Mouse (Mus musculus) ovary, postnatal 10 days (tissue): Measurements from ENCODE around the gene Rhbdf1.
A peak's percentile ranks its signal among the peaks of the same experiment; 100 is the strongest.

Experiments
- DNase-seq: peaks from one replicate; pipeline ENCODE4 v3.0.0; 2022; ENCODE audit warnings: low spot score

The Rhbdf1 gene

DNA sequence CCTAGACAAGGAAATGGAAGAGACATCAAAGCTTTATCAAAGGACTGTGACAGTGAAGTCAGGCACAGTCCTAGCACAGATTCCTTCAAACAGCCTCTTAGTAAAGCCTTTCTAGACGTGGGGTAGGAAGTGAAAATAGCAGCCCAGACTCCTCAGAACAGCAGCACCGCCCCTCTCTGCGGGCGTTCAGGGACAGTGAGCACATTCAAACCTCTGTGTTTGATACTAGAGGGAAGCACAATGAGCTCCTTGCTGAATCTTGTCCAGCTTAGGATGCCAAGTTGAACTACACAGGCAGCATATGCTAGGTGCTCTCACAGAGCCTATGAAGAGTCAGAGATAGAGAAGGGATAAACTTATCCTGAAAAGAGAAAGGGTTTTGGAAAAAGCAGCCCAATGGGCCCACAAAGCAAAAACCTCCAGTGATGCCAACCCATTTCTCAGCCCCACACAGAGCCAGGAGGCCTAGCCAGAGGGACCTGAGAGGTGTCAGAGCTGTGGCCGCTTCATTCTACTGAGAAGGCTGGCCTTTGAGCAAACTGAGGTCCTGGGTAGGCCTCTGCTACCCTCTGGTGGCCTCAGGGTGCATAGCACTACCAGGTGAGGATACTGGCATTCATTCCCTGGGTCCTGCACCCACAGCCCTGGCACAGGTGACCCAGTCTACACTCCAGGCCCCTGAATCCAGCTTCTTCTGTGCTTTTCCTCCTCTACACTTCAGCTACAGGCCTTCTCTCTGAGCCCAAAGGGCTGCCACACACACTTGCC lies 16.2 kb upstream of the Rhbdf1 start:
- no peak for DNase-seq

GRCm38 (mm10) chr11:32237411-32237795 lies 15.3 kb upstream of the Rhbdf1 start:
- DNase-seq: no peak

DNA sequence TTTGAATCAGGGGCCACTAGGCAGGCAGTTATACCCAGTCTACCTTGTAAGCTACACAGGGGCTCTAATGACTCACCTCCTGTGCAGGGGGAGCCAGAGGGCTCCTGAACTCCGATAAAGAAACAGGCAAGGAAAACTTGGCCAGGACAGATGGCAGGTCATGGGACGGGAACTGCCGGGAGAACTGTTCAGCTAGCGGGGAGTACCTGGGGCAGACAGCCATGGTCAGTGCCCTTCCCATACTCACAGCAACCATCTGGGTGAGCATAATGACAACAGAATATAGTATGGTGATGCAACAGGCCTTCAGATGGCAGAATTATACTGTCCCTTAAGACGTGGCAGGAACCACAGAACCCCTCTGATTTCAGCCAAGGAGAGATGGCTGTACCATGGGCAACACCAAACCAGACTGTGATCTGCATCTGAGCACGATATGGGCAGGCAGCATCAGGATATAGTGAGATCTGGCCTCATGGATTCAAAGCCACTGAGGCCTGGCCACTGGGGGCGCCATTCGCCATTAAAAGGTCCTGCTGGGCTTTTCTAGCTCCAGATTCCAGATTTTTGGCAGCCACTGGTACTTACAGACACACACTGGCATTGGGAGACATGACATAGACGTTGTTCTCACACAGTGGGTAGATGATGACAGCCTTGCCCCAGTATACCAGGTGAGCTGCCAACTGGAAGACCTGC lies 14.8 kb upstream of the Rhbdf1 start:
- DNase-seq: no peak

GRCm38 (mm10) chr11:32236132-32236531 lies 14.0 kb upstream of the Rhbdf1 start:
- no peak for DNase-seq

DNA sequence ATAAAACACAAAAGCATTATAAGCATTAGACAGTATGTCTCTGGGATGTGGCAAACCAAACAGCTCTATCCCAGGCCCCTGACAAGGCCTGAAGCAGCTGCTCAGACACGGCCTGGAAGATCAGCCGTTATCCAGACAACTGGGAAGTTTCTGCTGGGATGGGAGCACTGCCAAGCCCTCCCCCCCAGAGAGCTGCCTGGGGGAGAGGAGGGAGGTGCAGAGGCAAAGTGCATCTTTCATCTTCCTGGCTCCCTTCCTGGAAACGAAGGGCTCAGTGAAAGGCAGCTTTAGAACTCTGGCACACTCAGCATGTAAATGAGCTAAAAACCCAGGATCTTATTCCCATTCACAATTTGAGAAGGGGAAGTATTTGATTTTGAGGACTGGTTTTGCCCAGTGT lies 13.5 kb upstream of the Rhbdf1 start:
- DNase-seq: no peak

GRCm38 (mm10) chr11:32234816-32235485 lies 12.9 kb upstream of the Rhbdf1 start:
- DNase-seq: no peak

DNA sequence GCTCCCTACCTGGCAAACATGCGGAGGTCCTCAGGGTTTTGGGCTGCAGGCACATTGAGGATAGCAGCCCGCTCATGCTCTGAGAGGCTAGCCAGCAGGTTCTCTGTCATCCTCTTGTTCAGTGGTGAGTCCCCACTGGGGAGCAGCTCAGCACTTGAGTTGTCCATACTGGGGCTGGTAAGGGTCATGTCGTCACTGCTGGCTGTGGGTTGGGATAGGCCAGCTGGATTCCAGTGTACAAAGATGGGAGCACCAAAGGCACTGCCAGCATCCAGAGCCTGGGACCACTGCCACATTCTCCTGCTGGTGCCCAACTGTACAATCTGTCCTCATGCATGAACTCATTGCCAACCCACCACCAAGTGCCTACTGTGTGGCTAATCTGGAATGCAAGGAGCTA lies 11.8 kb upstream of the Rhbdf1 start:
- no peak for DNase-seq

- DNase-seq: no peak
These were observed 10.7 kb upstream of the Rhbdf1 start for GRCm38 (mm10) chr11:32232848-32233247.

DNA sequence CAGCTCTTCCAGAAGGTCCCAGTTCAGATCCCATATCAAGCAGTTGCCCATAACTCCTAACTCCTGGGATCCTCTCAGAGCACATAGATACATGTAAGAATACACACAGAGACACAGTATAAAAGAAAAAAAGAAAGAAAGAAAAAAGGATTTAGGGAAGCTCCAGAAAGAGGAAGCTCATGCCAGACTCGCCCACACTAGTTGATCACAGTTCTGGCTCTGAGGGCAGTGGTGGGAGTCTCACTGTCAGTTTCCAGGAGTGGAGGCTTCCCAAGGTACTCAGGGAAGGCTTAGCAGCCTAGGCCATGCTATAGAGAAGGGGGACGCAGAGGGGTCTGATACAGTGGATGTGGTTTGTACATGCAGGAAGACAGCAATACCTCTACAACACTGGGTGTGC lies 9.0 kb upstream of the Rhbdf1 start:
- DNase-seq: no peak

DNA sequence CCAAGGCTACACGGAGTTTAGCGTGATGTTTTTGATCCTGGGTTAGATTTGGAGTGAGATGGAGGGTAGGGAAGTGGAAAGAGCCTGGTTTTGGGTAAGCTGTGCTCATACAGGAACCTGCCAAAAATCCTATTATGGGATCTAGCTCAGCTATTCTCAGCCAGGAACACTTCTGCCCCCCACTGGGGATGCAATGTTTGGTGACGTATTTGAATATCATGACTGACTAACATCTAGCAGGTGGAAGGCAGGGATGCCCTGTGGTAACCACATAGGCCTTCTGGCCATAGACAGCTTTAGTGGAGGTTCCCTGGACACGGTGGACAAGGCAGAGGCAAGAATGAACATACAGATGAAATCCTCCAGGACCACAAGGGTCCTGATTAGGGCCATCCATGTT lies 8.1 kb upstream of the Rhbdf1 start:
- no peak for DNase-seq

DNA sequence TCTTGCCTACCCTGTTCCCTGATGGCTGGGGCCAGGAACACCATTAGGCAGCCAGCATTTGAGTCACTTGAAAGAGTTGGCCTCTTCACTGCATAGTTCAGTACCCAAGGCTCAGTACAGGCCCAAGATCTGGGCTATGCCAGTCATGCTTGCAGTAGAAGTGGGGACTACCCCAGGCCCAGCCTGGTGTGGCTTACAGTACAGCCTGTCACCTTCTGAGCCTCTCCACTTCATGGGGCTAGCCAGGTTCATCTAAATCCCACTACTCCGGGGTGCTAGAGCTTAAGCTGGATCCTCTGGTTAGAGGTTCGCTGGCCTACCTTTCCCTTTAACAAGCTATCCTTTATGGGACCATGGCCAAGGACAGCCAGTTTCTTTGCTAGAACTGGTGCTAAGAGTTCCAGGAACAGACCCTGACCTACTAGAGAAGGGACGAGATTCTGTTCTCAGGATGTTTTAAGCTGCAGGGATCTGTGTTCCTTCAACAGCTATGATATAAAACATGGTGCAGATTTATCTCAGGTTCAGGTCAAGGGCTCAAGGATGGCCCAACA lies 6.3 kb upstream of the Rhbdf1 start:
- DNase-seq: no peak

- DNase-seq: no peak
These were observed 5.5 kb upstream of the Rhbdf1 start for GRCm38 (mm10) chr11:32227555-32227954.

GRCm38 (mm10) chr11:32227041-32227440 lies 4.9 kb upstream of the Rhbdf1 start:
- DNase-seq: no peak

- DNase-seq: peak; percentile 71
These were observed 4.2 kb upstream of the Rhbdf1 start, which contains the start of gene Mpg for GRCm38 (mm10) chr11:32226124-32226871. Gene Mpg, plus strand, starts transcription at chr11:32226505.

- no peak for DNase-seq
These were observed 3.4 kb upstream of the Rhbdf1 start for GRCm38 (mm10) chr11:32225222-32226104.

DNA sequence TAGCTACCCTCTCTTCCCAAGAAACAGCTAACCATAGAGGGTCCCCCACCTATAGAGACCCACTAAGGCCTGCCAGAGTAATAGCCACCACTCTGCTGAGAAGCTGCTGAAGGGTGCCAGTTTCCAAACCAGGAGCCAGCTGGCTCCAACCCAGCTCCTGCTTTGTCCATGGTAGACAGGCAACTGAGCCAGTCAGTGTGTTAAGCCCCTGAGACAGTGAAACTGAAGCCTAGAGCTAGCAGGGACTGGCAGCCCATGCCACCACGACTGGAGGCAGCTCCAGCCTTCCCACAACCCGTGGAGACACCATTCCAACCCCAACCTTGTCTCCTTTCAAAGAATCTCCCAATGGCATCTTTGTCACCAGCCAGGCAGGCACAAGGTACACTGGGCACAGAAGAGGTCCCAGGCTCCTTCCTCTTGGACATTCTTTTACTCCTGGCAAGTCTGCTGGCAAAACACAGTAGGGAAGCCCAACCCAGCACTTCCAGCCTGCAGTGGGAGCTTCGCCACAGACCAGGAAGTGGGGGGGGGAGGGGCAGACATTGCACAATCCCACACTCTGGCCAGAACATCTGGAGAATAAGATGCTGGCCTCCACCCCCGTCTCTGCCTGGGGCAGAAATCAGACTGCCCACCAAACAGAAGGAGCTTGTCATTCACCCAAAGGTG lies 2.5 kb upstream of the Rhbdf1 start:
- DNase-seq: no peak

DNA sequence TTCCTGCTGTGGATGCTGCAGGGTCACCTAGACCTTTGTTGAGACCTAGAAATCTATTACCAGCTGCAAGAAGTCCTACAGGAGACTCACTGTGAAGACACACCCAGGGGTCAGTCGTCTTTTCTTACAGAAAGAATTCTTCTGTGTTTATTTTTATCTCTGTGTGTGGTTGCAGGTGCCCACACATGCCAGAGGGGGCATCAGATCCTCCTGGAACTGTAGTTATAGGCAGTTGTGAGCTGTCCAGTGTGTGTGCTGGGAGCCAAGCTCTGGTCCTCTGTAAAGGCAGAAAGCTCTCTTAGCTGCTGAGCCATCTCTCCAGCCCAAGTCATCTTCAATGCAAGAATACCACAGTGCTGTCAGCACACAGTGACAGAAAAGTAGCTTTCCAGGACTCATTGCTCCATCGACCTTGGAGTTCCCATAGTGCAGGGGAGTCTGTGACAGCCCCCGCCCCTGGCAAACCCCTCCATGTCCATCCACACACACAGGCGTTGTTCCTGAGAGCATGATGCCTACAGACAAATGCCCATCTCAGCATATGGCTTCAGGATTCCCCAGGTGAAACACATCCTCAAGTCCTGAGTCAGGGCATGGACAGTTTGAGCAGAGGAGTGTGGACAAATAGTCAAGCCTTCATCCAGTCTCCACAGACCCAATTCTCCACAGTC lies 1.3 kb upstream of the Rhbdf1 start:
- no peak for DNase-seq

DNA sequence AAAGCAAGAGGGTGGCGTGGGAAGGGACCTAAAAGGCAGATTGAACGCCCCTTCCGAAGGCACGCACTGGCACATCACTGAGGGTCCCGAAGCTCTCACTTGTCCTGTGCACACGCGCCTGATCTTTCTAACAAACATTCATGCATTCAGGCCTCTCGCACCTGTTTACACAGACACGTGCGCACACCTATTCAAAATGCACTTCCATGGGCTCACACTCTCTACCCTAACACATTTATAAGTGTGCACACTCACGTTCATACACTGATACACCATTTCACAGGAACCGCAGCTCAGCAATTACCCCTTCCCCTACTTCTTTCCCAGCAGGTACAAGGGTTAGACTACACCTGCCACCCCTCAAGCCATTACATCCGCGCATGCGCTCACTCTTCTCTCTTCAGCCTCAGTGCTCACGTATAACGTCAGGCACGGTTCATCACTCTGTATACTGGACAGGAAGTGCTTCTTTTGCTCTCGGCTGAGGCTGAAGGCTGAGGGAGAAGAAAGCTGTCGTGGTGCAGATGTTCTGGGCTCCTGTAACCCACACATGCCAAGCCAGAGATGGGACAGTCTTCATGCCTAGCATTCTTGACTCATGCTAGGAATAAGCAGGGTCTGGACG lies 582 bp upstream of the Rhbdf1 start:
- DNase-seq: no peak

- DNase-seq: no peak
These were observed 712 bp downstream of the Rhbdf1 start for GRCm38 (mm10) chr11:32221225-32221950.
